Mouse (Mus musculus) embryonic fibroblast, embryonic 13.5 days (primary cell): ENCODE measurements around the gene Atp6v1g1.

Experiments used
- CTCF ChIP-seq: IDR thresholded peaks from 2 replicates; pipeline ENCODE4 v1.5.1; 2011; ENCODE audit warnings: mild to moderate bottlenecking, control low read depth, low read length, moderate library complexity, borderline replicate concordance; ENCODE audit not compliant: insufficient read depth
- POLR2A ChIP-seq: IDR thresholded peaks from 2 replicates; pipeline ENCODE4 v1.6.1; 2011; ENCODE audit warnings: low read depth, mild to moderate bottlenecking, control low read depth, low read length, moderate library complexity

GRCm38 (mm10) chr4:63556665-63557064 lies 12.1 kb downstream of the Atp6v1g1 start:
- TF ChIP-seq POLR2A (no peak), CTCF (no peak)
